Mouse (Mus musculus) G1E-ER4 (cell line): ENCODE data around the gene Cyp2c23. TPM values are rescaled to one million over a fixed set of nuclear protein-coding genes. Genes with fewer than 3 reads are reported as not detected.

Experiments used
- GATA1 ChIP-seq: IDR thresholded peaks from one replicate; pipeline ENCODE4 v1.8.0; 2012; ENCODE audit warnings: low read length, inconsistent platforms
- polyA plus RNA-seq: library from polyadenylated mRNA; stranded (reverse); fragments of >175 nt; gene quantifications from 2 replicates; pipeline ENCODE4 v1.2.3, GENCODE M21; 2012

Cyp2c23 gene
- polyA plus RNA-seq, 1 experiment = not detected

DNA sequence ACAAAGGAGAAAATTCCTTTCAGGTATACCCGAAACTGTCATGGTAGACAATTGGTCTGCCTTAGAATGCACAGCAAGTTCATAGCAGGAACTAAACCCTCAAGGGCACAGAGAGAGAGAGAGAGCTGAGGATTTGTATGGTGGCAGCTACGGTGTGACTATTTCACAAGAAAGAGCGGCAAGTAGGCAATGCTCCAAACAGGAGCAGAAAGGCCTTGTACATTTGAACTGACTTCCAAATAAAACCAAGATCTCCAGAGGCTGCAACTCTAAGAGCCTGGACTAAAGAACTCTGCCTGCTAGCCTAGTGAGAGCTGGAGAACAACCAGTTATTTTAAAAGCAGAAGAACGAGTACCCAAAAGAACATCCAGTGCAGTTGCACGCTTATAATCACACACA lies 13.1 kb upstream of the Cyp2c23 start:
- TF ChIP-seq GATA1 = no peak

DNA sequence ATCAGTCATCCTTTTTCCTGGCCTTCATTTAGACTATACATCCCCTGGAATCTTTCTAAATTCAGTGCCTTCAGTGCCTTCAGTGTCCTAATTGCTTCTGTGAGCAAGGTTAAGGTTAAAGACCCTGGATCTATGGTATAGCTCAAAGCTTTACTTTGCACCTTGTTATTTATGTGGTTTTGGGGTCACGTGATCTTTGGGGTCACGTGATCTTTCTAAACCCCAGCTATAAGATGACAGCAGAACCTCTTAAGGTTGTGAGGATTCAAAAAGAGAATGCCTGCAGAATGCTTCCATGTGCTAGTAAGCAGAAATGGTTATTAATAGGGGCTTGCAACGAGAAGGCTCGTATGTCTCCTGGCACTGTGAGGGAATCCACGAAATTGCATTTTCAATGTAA lies 4.4 kb upstream of the Cyp2c23 start:
- no peak for TF ChIP-seq GATA1

DNA sequence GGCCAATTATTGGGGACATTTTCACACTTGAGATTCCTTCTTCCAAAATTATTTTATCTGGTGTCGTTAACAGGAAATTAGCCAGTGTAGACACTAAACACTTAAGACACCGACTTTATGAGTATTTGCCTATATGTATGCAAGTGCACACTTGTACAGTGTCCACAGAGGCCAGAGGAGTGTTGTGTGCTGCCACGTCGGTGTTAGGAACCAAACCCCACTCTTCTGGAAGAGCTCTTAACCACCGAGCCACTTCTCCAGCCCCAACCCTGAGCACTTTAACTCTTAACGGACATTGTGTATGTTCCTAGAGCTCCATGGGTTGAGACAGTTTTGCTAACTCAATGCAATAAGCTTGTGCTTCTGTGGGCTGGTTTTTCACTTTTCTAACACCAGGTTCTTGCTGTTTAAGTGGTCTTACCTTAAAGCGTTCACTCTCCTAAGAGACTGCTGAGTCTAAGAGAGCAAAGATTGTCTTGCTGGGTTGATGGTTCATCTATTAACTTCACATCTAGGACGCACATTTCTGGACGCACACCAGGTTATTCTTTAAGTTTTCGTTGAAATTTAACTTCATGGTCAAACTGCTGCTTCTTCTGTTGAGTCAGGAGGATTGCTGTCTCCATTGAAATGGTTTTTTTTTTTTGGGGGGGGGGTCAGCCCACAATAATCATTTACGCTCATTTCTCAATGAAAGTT lies 3.2 kb upstream of the Cyp2c23 start:
- TF ChIP-seq GATA1 = no peak

DNA sequence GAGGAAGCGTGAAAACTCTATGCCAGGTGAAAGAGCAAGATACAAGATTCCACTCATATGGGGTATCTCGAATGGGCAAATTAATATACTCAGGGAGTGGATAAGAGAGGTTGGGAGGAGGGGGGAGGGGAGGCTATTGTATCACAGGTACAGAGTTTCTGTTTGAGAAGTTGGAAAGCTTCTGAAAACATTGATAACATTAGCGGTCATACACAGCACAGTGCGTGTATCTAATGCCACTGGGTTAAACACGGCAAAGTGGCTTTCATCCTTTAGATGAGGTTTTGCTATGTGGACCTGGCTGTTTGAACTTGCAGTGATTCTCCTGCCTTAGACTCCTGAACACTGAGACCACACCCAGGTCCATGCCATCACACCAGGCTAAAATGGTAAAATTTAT lies 1.0 kb upstream of the Cyp2c23 start:
- no peak for TF ChIP-seq GATA1

DNA sequence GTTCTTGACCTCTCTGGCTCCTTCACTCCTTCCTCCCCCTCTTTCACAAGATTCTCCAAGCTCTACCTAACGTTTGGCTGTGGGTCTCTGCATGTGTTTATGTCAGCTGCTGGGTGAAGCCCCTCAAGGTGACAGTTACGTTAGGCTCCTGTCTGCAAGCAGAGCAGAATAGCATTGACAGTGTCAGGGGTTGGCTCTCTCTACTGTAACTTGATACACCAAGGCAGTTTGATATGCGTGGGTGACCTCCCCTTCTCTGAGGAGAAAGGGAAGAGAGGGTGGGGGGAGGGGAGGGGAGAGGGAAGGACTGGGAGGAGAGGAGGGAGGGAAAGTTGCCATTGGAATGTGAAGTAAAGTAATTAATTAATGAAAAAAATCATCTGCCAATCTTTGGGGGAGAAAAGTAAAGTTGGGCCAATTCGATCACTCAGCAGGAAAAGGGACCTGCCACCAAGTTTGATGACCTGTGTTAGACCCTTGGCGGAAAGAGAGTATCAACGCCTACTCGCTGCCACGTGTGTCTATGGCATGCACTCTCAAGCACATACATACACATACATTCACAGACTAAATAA lies 2.0 kb downstream of the Cyp2c23 start:
- TF ChIP-seq GATA1 = no peak

DNA sequence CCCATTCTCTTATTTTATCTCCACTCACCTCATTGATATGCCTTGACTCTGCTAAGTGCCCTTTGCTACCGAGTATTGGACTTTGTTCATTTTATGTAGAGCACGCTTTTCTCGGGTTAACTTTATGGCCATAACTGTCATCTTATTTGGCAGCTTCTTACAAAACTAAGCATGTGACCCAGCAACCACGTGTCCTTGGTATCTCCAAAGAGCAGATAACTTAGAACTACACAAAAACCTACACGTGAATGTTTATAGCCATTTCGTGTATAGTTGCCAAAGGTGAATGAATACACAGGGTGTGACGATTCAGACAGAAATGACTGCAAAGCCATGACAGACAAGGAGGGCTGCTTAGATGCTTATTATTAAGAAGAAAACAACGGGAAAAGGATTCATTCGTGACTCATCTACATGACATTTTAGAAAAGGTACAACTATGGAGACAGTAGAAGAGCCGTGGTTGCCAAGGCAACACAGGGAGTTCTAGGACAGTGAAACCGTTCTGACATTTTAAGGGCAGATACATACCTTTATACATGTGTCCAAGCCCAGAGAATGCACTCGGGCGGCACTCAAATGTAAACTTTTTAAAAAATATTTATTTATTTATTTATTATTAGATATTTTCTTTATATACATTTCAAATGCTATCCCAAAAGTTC lies 4.0 kb downstream of the Cyp2c23 start:
- TF ChIP-seq GATA1 = no peak

DNA sequence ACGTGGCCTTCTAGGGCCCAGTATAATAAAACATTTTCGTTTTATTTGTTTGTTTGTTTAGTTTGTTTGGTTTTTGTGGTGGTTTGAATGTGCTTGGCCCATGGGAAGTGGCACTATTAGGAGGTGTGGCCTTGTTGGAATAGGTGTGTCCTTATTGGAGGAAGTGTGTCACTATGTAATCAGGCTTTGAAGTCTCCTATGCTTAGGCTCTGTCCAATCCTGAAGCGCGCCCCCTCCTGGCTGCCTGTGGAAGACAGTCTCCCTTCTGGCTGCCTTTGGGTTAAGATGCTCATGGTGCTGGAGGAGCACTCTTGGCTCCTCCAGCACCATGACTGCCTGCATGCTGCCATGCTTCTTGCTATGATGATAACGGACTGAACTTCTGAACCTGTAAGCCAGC lies 5.9 kb downstream of the Cyp2c23 start:
- TF ChIP-seq GATA1 = no peak

DNA sequence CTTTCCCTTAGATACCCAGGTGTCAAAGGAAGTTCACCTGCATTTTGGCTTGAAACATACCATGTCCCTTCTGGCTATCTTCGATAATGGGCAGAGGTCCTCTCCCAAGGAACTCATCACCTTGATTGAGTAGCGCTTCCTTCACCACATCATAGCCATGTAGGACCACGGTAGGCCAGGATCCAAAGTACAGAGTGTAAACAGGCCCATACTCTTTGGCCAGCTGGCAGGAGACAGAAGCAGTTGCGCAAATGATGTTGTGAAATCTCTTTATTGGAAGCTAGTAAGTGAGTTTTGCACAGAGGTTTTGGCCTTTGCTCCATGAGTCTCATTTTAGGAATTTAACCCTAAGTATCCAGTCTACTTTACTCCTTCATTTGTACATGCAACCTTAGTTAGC lies 7.5 kb downstream of the Cyp2c23 start:
- TF ChIP-seq GATA1 = no peak

DNA sequence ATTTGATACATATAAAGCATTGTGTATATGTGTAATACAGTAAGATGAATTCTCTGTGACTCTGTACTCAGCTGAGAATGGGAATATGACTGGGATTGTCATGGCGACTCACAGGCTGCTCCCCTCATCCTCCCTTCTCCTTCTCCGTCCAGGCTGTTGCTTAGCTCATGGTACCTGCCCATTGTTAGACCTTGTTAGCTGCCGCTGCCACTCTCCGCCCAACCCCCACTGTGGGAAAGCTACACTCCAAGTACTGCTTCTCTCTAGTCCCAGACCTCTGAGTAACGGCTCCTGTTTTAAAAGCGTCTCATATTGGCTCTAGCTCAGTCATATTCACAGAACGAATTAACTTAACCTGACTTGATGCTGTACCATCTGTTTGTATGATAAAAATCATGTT lies 9.3 kb downstream of the Cyp2c23 start:
- TF ChIP-seq GATA1 = no peak

DNA sequence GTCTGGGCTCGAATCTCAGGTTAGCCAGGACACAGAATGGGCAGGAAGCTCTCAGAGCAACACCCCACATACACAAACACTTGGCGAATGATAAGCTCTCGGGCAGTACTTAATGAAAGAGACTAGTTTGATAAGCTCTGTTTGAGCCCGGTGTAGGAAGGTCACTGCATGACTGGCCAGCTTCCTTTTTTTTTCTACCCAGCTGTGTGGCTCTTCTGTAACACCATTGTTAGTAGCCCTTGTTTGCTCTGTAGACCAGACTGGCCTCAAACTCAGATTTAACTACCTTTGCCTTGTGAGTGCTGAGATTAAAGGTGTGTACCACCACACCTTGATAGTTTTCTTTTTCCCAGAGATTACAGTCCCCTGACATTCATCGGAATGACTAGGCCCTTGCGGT lies 15.1 kb downstream of the Cyp2c23 start:
- TF ChIP-seq GATA1 = no peak

DNA sequence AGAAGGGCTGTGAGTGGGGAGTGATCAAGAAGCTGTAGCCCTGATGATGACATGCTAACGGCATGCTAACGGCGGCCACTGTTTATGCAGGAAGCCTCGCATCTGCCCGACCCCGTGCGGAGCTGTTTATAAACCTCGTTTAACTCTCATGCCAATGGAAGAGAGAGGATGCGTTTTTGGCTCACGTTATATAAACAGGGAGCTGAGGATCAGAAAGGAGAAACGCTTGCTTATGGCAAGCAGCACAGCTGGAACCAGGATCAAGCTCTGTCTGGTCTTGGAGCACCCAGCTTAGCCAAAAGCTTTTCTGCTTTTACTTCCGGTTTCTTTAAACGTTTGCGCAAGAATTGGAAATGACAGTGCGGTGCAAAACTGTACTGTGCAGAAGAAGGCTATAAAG lies 20.2 kb downstream of the Cyp2c23 start:
- no peak for TF ChIP-seq GATA1

DNA sequence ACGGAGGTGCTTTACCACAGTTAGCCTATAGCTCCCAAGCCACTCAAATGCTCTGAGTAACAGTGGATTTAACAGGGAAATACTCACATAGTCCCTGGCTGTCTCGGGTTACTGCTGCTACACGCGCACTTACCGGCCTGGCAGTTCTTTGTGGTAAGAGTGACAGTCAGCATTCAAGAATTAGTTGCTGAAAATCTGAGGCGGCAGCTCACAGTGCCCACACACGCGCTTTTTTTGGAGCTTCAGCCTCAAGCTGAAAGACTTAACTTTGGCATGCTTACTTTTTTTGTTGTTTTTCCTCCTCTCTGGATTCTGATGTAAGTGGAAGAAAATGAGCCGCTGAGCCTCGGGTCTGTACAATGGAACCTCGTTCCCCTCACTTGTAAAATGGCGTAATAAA lies 21.8 kb downstream of the Cyp2c23 start:
- no peak for TF ChIP-seq GATA1

DNA sequence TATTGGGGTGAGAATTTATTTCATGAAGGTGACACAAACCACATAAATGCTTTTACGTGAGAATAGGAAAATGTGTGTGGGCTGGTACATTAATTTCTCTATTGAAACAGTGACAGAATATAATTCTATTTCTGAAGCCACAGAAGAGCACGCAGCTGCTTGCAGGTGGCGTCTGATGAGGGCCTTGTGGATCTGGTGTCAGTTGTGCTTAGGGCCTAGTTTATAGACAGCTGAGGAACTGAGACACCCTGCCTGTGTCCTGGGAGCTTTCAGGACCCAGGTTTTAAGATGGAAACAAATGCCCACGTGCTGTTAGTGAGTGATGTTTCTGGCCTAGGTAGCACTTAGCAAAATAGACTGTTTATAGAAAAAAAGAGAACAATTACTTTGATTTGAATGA lies 24.0 kb downstream of the Cyp2c23 start:
- TF ChIP-seq GATA1 = no peak

DNA sequence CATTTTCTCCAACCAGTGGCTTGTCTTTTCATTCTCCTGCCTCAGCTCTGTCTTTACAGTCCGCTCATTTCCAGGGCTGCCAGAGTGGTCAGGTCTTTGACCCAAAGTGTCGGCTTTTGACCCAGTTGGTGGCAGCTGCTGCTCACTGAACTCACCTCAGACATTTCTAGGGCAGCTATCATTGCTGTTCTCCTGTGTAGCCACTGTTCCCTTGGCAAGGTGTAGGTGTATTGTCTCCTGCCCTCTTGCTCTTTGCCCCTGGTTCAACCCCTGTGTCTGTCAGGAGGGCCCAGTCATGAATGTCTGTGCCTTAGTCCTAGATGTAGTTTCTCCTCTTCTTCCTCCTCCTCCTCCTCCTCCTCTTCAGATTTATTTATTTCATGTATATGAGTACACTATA lies 24.7 kb downstream of the Cyp2c23 start:
- no peak for TF ChIP-seq GATA1

DNA sequence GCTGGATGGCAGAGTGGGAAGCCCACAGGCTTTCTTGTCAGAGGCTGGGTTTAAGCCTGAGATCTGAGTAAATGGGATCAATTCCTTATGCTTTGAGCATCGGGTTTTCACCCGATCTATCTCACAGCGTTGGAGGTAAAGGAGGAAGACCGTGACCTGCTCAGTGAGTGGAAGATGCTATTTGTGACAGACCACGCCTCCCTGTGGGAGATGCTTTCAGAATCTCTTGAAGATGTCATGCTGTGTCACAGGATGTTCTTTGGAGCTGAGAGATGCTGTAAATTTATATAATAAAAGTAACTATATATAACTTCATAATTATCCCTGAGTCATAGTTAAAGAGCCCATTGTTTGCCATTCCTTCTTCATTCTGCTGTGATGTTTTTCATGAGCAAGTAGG lies 28.3 kb downstream of the Cyp2c23 start:
- TF ChIP-seq GATA1 = no peak

DNA sequence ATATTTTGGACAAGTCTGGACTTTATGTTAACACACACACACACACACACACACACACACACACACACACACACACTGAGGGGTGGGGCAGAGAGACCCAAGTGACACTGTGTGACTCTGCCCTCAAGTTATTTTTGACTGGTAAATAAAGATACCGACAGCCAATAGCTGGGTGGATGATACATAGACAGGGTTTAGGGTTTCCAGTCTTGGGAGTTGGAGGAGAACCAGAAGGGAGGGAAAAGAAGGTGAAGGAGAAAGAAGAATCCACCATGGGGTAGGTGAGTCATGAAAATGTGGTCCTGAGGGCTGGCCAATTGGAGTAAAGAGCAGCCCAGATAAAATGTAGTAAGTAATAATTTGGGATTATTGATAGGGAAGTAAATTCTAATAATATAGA lies 28.9 kb downstream of the Cyp2c23 start:
- no peak for TF ChIP-seq GATA1
